Mouse (Mus musculus) neural tube, embryonic 14.5 days (tissue): Measurements from ENCODE around the gene Sec24c. TPM values are rescaled to one million over a fixed set of nuclear protein-coding genes. Genes with fewer than 3 reads are reported as not detected.

Experiments used
- ATAC-seq: fragments of 200-750 bp; cut with Nextera tagmentation; 2 replicates; pipeline ENCODE4 v1.8.0; 2017; ENCODE audit warnings: low read depth, mild to moderate bottlenecking, moderate TSS enrichment, moderate library complexity
- H3K27ac ChIP-seq: fragments of 300-500 bp; sonication (generic); 2 replicates; pipeline ENCODE4 v1.5.1; 2014; ENCODE audit warnings: low read depth, mild to moderate bottlenecking, control low read depth, low read length, moderate library complexity, mixed read lengths
- H3K27me3 ChIP-seq: fragments of 300-500 bp; sonication (generic); 2 replicates; pipeline ENCODE4 v1.6.1; 2014; ENCODE audit warnings: low read length; ENCODE audit not compliant: control insufficient read depth, insufficient read depth
- H3K36me3 ChIP-seq: fragments of 300-500 bp; sonication (generic); 2 replicates; pipeline ENCODE4 v1.6.1; 2014; ENCODE audit warnings: low read length, mixed read lengths; ENCODE audit not compliant: control insufficient read depth, insufficient read depth
- H3K4me1 ChIP-seq: fragments of 300-500 bp; sonication (generic); 2 replicates; pipeline ENCODE4 v1.6.1; 2014; ENCODE audit warnings: low read length; ENCODE audit not compliant: control insufficient read depth, insufficient read depth
- H3K4me2 ChIP-seq: fragments of 300-500 bp; sonication (generic); 2 replicates; pipeline ENCODE4 v1.6.1; 2014; ENCODE audit warnings: mild to moderate bottlenecking, low read depth, low read length, control low read depth
- H3K4me3 ChIP-seq: fragments of 300-500 bp; sonication (generic); 2 replicates; pipeline ENCODE4 v1.5.1; 2014; ENCODE audit warnings: low read depth, low read length, control low read depth, mixed read lengths
- H3K9ac ChIP-seq: fragments of 300-500 bp; sonication (generic); replicated peaks from 2 replicates; pipeline ENCODE4 v1.6.1; 2014; ENCODE audit warnings: low read depth, mild to moderate bottlenecking, control low read depth, low read length, mixed read lengths
- H3K9me3 ChIP-seq: fragments of 300-500 bp; sonication (generic); 2 replicates; pipeline ENCODE4 v1.6.1; 2016; ENCODE audit warnings: low read length; ENCODE audit not compliant: control insufficient read depth
- WGBS: fragments of 180-500 bp; shearing (Covaris S2); extraction: QIAGEN DNeasy Blood & Tissue Kit; methylation state at CpG from one replicate; pipeline ENCODE4 v1.1.7; 2014; 5-methylcytosine and 5-hydroxymethylcytosine counted together
- polyA plus RNA-seq: library from polyadenylated mRNA; unstranded; fragments of >200 nt; fragmentation: Nextera tagmentation; extraction: Ambion mirVana; gene quantifications from 2 replicates; pipeline ENCODE4 v1.2.1, GENCODE M21; 2014

The Sec24c gene
- polyA plus RNA-seq, 1 experiment from 2014 or later: 74.4 TPM

DNA sequence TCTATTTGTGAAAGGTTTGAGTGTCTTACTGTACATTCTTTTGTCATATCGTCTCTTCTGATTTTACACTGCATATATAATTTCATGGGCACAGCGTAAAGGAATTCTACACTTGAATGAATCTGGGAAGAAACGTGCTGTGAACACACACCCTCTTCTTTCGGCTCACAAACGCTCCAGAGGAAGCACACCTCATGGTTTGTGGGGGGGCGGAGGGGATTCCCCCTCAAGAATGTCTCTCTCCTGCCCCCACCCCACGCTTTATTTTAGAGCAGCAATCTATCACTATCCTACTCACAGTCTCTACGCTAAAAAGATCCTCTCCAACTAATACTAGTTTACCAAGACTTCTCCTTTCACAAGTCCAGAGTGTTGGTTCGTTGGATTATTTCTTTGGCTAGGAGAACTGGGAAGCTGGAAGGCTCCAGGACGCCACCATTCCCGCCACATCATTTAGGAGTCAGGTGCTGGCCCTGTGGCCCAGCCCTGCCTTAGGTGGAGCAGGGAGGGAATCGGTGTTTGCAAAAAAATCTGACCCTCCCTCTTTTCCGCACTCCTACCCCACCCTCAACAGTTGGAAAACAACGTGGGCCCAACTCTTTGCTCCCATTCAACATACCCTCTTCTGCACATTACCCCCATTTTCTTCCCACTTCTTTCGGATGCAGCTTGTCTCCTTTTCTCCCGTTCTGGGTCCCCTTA lies 34.0 kb upstream of the Sec24c start:
- Histone ChIP-seq H3K4me1 (0 out of 2 replicates have a peak, but pooled peaks cover 4% of the 10 kb centered on the region), H3K27me3 (no peaks in the 10 kb centered on the region), H3K27ac (peak overlapping the region; percentile 90), H3K36me3 (no peaks in the 10 kb centered on the region), H3K9ac (peak overlapping the region; percentile 83), H3K4me2 (peak overlapping the region; percentile 79), H3K9me3 (no peaks in the 10 kb centered on the region), H3K4me3 (peak overlapping the region; percentile 81)
- ATAC-seq: peak; percentile 59
- WGBS: 2% methylated on average over 16 of the region's 16 CpGs

DNA sequence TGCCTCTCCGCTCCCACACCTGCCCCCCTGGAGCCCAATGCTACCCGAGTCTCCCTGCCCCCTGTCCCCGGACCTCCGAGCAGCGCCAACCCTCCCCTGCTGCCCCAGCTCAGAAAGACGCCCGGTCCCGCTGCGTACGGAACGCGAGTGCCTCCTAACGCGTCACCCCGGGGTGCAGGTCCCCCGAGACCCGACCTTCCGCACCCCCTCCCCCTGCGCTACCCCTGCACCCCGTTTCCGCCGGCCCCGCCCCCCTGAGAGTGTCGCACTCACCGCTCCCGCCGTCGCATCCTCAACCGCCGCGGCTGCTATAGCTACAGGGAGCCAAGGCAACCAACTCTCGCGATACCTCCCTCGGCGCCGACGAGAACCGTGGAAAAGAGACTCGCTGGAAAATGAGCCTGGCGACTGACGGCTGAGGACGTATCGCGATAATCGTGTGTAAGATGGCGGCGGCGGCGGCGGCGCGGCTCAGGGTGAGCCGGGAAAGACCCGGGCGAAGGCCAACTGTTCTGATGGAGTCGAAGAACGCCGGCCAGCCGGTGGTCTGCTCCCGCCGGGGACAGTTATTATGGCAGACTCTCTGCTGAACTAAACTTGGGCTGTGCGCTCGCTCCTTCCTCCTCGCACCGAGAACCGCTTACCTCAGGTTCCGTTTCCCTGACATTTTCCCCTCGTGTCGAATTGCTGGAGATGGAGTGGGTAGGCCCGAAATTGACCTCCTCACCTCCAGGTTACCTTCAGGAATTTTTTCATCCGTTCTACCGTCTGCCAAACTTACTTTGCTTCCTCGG lies 33.3 kb upstream of the Sec24c start, which contains the start of gene Usp54:
Gene Usp54, minus strand, starts transcription at position 420 of the 794 bp plus-strand sequence.
- ATAC-seq: peak; percentile 97
- no peaks in the 10 kb centered on the region for H3K9me3 ChIP-seq
- H3K4me2 ChIP-seq: peak within 1 kb of the TSS; percentile 79
- H3K27ac ChIP-seq: peak within 1 kb of the TSS; percentile 90
- 0 out of 2 replicates have a peak, but pooled peaks cover 4% of the 10 kb centered on the region for H3K4me1 ChIP-seq
- under 1% methylated on average over 73 of the region's 73 CpGs for WGBS
- H3K36me3 ChIP-seq: no peaks in the 10 kb centered on the region
- peak within 1 kb of the TSS; percentile 81 for H3K4me3 ChIP-seq
- peak within 1 kb of the TSS; percentile 83 for H3K9ac ChIP-seq
- no peaks in the 10 kb centered on the region for H3K27me3 ChIP-seq

DNA sequence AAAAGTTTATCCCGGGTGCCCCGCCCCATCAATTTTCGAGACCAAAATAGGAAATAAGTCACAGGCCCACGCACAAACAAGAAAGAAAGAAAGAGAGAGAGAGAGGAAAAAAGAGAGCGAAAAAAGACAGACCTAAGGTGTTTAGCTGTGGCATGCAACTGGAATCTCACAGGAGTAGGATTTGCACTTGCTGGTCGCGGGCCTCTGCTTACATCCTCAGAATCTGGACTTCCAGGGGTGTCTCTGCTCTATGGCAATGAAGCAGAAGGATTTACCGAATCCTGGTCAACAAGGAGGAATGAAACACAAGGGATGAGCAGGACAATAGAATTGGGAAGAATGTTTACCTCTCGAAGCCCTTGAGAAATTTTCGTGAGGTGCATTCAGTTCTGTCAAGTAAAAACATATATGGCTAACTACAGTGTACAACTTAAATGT lies 32.7 kb upstream of the Sec24c start:
- H3K4me1 ChIP-seq: 0 out of 2 replicates have a peak, but pooled peaks cover 4% of the 10 kb centered on the region
- peak overlapping the region; percentile 83 for H3K9ac ChIP-seq
- peak overlapping the region; percentile 90; the same call in 1 of the 2 replicates for H3K27ac ChIP-seq
- peak overlapping the region; percentile 48 for H3K4me2 ChIP-seq
- 17% methylated on average over 10 of the region's 10 CpGs for WGBS
- no peaks in the 10 kb centered on the region for H3K27me3 ChIP-seq
- no peaks in the 10 kb centered on the region for H3K9me3 ChIP-seq
- peak overlapping the region; percentile 81 for H3K4me3 ChIP-seq
- H3K36me3 ChIP-seq: no peaks in the 10 kb centered on the region
- ATAC-seq: no peak

DNA sequence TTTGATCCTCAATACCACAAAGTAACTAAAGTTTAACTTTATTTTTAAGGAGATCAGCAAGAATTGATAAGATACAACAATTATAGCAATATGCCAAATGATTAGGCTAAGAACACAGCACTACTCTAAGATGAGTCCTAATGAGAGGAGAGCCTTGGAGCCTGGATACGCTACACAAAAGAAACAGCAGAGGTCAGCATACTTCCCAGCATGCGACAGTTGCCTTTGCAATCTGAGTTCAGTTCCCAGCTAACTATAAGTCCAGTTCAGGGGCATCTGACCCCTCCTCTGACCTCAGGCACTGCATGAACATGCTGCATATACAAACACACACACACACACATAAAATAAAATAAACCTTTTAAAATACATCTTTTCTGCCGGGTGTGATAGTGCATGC lies 28.6 kb upstream of the Sec24c start:
- 33% methylated on average over 3 of the region's 3 CpGs for WGBS
- no peaks in the 10 kb centered on the region for H3K4me1 ChIP-seq

GRCm38 (mm10) chr14:20646381-20646780 lies 27.7 kb upstream of the Sec24c start:
- ATAC-seq: no peak
- Histone ChIP-seq H3K9me3 (no peaks in the 10 kb centered on the region), H3K36me3 (no peaks in the 10 kb centered on the region), H3K4me1 (no peaks in the 10 kb centered on the region), H3K4me2 (no peak overlapping the region), H3K27me3 (no peaks in the 10 kb centered on the region), H3K9ac (no peak overlapping the region), H3K27ac (no peak overlapping the region), H3K4me3 (no peak overlapping the region)

More for the DNA sequence above, 28.6 kb upstream of the Sec24c start:
- Histone ChIP-seq H3K27me3 (no peaks in the 10 kb centered on the region), H3K9me3 (no peaks in the 10 kb centered on the region), H3K9ac (no peak overlapping the region), H3K4me3 (no peak overlapping the region), H3K4me2 (no peak overlapping the region), H3K27ac (no peak overlapping the region), H3K36me3 (no peaks in the 10 kb centered on the region)
- ATAC-seq: no peak

GRCm38 (mm10) chr14:20651000-20651399 lies 23.1 kb upstream of the Sec24c start:
- H3K36me3 ChIP-seq: no peaks in the 10 kb centered on the region
- no peak overlapping the region for H3K4me2 ChIP-seq
- no peak overlapping the region for H3K9ac ChIP-seq
- no peaks in the 10 kb centered on the region for H3K9me3 ChIP-seq
- ATAC-seq: no peak
- H3K27ac ChIP-seq: no peak overlapping the region
- H3K4me3 ChIP-seq: no peak overlapping the region
- no peaks in the 10 kb centered on the region for H3K4me1 ChIP-seq
- H3K27me3 ChIP-seq: no peaks in the 10 kb centered on the region
- WGBS: 83% methylated on average over 2 of the region's 2 CpGs

GRCm38 (mm10) chr14:20651722-20652256 lies 22.3 kb upstream of the Sec24c start:
- H3K27me3 ChIP-seq: no peaks in the 10 kb centered on the region
- H3K9me3 ChIP-seq: no peaks in the 10 kb centered on the region
- H3K36me3 ChIP-seq: no peaks in the 10 kb centered on the region
- H3K4me2 ChIP-seq: no peak overlapping the region
- no peak overlapping the region for H3K4me3 ChIP-seq
- H3K27ac ChIP-seq: no peak overlapping the region
- ATAC-seq: no peak
- no peak overlapping the region for H3K9ac ChIP-seq
- 79% methylated on average over 4 of the region's 4 CpGs for WGBS
- no peaks in the 10 kb centered on the region for H3K4me1 ChIP-seq

DNA sequence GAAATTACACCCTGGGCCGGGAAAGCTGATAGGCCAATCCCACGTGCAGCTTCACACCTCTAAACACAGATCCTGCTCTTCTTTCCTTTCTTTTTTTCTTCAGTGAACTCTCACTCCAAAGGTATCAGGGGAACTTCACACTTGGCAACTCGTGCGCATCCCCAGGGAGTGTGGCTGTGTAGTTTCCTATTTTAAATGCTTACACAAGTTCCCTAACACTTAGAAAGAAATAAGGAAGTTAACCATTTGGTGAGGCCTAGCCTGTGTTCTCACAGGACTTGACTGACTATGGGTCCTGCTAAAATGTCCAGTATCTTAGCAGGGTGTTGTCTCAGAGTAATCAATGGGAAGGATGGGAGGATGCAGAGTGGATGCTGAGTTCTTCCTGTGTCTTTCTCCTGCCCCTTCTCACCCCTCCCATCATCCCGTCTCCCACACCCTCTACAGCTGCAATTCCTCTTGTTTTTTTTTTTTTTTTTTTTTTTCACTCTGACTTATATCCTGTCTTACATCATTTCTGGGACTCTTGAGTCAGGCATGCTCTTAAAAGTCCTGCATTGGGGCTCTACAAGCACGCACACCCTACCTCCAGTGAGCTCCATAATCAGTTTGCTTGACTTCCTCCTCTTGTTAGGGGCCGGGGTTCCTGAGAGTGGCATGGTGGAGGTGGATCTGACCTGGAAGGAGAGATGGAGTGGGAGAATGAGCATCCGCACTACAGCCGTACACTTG lies 19.3 kb upstream of the Sec24c start:
- 84% methylated on average over 9 of the region's 9 CpGs for WGBS
- Histone ChIP-seq H3K9me3 (no peaks in the 10 kb centered on the region), H3K4me2 (no peak overlapping the region), H3K9ac (no peak overlapping the region), H3K36me3 (no peaks in the 10 kb centered on the region), H3K27ac (no peak overlapping the region), H3K4me3 (no peak overlapping the region), H3K27me3 (no peaks in the 10 kb centered on the region), H3K4me1 (no peaks in the 10 kb centered on the region)
- ATAC-seq: no peak
